8 mouse cellular contexts compared by ENCODE assay signal in genomic region chr3:40531286-40532141, GRCm38 (mm10). TPM values are rescaled to one million over a fixed set of nuclear protein-coding genes. Genes with fewer than 3 reads are reported as not detected.
A peak's percentile ranks its signal among the peaks of the same experiment; 100 is the strongest.
DNase-seq lines count a peak whose midpoint lies in the region; ATAC-seq and TF ChIP-seq lines count a peak whose summit lies in the region.

Gene Intu (plus strand): TSS chr3:40531286.

- 1% methylated on average over 54 of the region's 54 CpGs for WGBS in cerebellum, adult 2 months
- WGBS in hindbrain, embryonic 15.5 days, result under 1% methylated on average over 52 of the region's 54 CpGs
- under 1% methylated on average over 54 of the region's 54 CpGs for WGBS in limb, embryonic 10.5 days

- peak within 1 kb of the TSS; percentile 99 for H3K4me2 ChIP-seq in hindbrain, embryonic 15.5 days

- H3K4me1 ChIP-seq in cerebellum, adult 2 months (ENCODE audit: control insufficient read depth, insufficient read depth, low read length), result 0 out of 2 replicates have a peak, but pooled peaks cover 4% of the 10 kb centered on the region
- H3K4me1 ChIP-seq in brown adipose tissue, adult 24 weeks (ENCODE audit: control insufficient read depth, insufficient read depth, insufficient read length, low read length), result peaks cover 4% of the 10 kb centered on the region; the same call in 1 of the 2 replicates
- H3K4me1 ChIP-seq in hindbrain, embryonic 15.5 days (replicated peaks), result peaks cover 25% of the 10 kb centered on the region
- H3K4me1 ChIP-seq in limb, embryonic 10.5 days, result peaks cover 19% of the 10 kb centered on the region

- peak; percentile 29 to 35 for DNase-seq in cerebellum, adult 2 months
- no peak for DNase-seq in cerebellum, adult 8-10 months
- DNase-seq in gastrocnemius, postnatal 10 days, result peak; percentile 68
- peak; percentile 73 for DNase-seq in limb, embryonic 10.5 days (ENCODE audit: low spot score)
- peak; percentile 47 for DNase-seq in right cerebral cortex, postnatal 25 days

- TF ChIP-seq POLR2A in cerebellum, adult 2 months (IDR thresholded peaks at IDR 0.05; ENCODE audit: borderline replicate concordance, insufficient read depth, low read length), result no peak

- peak within 1 kb of the TSS; percentile 53 for H3K9ac ChIP-seq in hindbrain, embryonic 15.5 days

- ATAC-seq in hindbrain, embryonic 15.5 days (ENCODE audit: low FRiP score, low read depth), result peak; percentile 82
- peak; percentile 74 for ATAC-seq in megakaryocyte-erythroid progenitor cell, adult 5-6 weeks (replicated peaks; ENCODE audit: low FRiP score, low TSS enrichment, poor library complexity, severe bottlenecking)

- no peaks in the 10 kb centered on the region for H3K36me3 ChIP-seq in hindbrain, embryonic 15.5 days
- H3K36me3 ChIP-seq in limb, embryonic 10.5 days, result no peaks in the 10 kb centered on the region

- no peaks in the 10 kb centered on the region for H3K9me3 ChIP-seq in hindbrain, embryonic 15.5 days
- no peaks in the 10 kb centered on the region for H3K9me3 ChIP-seq in limb, embryonic 10.5 days (replicated peaks)

- peak within 1 kb of the TSS; percentile 34 for H3K4me3 ChIP-seq in cerebellum, adult 2 months (replicated peaks; ENCODE audit: insufficient read depth, low read depth, low read length)
- peak within 1 kb of the TSS; percentile 47 for H3K4me3 ChIP-seq in brown adipose tissue, adult 24 weeks (ENCODE audit: insufficient read depth, low read depth, low read length)
- peak within 1 kb of the TSS; percentile 49 for H3K4me3 ChIP-seq in hindbrain, embryonic 15.5 days
- peak within 1 kb of the TSS; percentile 67 for H3K4me3 ChIP-seq in limb, embryonic 10.5 days

- no peak for TF ChIP-seq CTCF in cerebellum, adult 2 months (IDR thresholded peaks at IDR 0.05; ENCODE audit: borderline replicate concordance, insufficient read depth, low read depth, low read length)

- H3K27me3 ChIP-seq in cerebellum, adult 2 months (ENCODE audit: control insufficient read depth, insufficient read depth, low read length), result no peaks in the 10 kb centered on the region; the same call in 1 of the 2 replicates
- peaks cover 22% of the 10 kb centered on the region for H3K27me3 ChIP-seq in hindbrain, embryonic 15.5 days
- H3K27me3 ChIP-seq in limb, embryonic 10.5 days (ENCODE audit: low read depth, poor library complexity, severe bottlenecking), result peaks cover 83% of the 10 kb centered on the region

- H3K27ac ChIP-seq in cerebellum, adult 2 months (ENCODE audit: insufficient read depth, low read length), result no peak within 1 kb of the TSS
- H3K27ac ChIP-seq in brown adipose tissue, adult 24 weeks (replicated peaks; ENCODE audit: low read depth, low read length), result no peak within 1 kb of the TSS
- no peak within 1 kb of the TSS for H3K27ac ChIP-seq in hindbrain, embryonic 15.5 days (replicated peaks)
- peak within 1 kb of the TSS; percentile 44; the same call in 1 of the 2 replicates for H3K27ac ChIP-seq in limb, embryonic 10.5 days

RNA-seq across cellular contexts. Expression of gene Intu, which starts in this region (rescaled TPM):
- 4.0 and 4.6 TPM in 2 replicates for polyA plus RNA-seq in cerebellum, adult 2 months (2012; rRNA removed)
- polyA plus RNA-seq in brown adipose tissue, adult 24 weeks (2012; ENCODE audit: insufficient read depth, insufficient read length, missing spikeins), result 0.71 and 1.0 TPM in 2 replicates
- 1 to 10 TPM; 1.3 to 1.9 TPM for total RNA-seq in gastrocnemius, postnatal 10 days (2021)
- 3.4 and 3.9 TPM in 2 replicates for polyA plus RNA-seq in hindbrain, embryonic 15.5 days (2015; fragmentation: Nextera tagmentation; extraction: Ambion mirVana)
- 4.0 and 4.9 TPM in 2 replicates for polyA plus RNA-seq in limb, embryonic 10.5 days (2016; fragmentation: Nextera tagmentation; extraction: Ambion mirVana)
- total RNA-seq in megakaryocyte-erythroid progenitor cell, adult 5-6 weeks (2014; fragmentation: Nextera tagmentation), result 6.0 and 7.5 TPM in 2 replicates
- 2.0 and 4.3 TPM in 2 replicates for total RNA-seq in megakaryocyte-erythroid progenitor cell, adult 5-6 weeks (2017)
